Mouse (Mus musculus) mature B cell (primary cell): ENCODE data around the gene Zdhhc16.

Source experiments
- in situ Hi-C: fragments of 300-500 bp; cut with MboI; formaldehyde crosslinking; loops from 2 replicates; pipeline ENCODE4 v1.14.3; 2019

Gene Zdhhc16

DNA sequence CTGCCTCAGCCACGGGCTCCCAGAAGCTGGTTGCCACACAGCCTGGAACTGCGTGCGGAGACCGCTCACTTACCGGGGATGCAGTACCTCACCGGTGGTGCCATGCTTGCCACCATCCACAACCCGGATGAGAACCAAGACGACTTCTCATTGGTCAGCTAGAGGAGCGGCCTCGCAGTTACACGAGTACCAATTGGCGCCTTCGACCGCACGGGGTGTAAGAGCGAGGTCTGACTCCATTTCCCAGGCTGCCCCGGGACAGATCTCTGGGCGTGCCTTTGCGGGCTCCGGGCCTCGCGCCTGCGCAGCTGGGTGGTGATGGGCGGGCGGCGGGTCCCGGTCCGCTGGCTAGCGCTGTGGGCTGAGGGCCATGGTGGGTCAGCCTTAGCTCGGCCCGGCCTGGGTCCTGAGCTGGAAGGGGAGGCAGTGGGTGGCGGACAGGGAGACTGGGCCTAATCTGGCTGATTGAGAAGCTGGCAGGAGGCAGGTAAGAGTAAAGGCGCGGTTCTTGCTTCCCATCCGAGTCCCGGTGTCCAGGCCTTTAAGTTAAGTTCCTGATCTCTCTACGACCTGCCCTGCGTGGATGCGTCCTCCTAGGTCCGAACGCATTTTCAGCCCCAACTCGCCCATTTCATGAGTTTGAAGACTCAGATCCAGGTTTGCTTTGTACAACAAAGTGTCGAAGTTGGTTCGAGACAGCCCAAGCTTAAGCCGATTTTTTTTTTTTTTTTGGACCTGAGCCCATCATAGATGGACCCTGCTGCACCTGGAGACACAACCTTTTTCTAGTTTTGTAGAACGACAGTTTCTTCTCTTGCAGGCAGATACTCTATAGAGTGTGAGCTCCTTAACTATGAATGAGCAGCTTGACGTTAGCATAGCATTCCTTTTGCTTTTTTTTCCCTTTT is at the start of gene Zdhhc16, which contains the start of gene Exosc1:
Gene Zdhhc16, plus strand, starts transcription at position 302 of the 908 bp plus-strand sequence.
Gene Exosc1, minus strand, starts transcription at position 245 of the 908 bp plus-strand sequence.
- in situ Hi-C loops, result no loop called here

DNA sequence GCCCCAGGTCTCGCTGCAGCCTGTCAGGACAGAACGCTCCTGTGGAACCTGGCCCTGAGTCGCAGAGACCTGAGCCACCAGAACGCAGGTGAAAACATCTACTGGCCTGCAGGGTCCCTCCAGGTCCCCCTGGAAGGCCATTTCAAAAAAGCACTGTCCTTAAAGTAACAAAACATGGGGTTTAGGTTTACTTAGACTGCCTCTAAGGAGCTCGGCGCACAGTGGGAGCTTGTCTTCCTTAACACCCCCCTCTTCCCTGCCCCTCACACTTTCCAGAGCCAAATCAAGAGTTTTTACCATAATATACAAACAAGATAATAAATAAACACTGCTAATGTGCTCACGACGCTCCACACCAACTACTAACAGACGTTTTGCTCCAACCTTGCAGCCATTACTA is 49.4 kb upstream of the Zdhhc16 start:
- in situ Hi-C loops, result no loop called here

GRCm38 (mm10) chr19:41888191-41888590 is 45.1 kb upstream of the Zdhhc16 start:
- in situ Hi-C loops, result no loop called here

DNA sequence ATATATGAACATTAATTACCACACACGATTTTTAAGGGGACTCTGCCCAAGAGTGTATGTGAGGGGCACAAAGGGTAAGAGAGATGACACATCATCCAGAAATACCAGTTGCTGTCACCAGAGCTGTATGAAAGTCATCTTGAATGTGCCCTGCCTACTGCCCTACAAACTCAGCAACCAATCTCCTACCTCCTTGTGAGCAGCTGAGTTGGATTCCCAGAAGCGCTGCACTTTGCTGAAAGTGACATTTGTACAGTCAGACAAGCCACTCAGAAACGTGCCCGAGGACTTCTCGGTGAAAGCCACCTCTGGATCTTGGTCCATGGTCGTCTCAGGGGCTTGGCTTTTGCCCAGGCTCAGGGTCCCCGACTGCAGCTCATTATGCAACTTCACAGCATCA is 38.3 kb upstream of the Zdhhc16 start:
- in situ Hi-C loops, result no loop called here

DNA sequence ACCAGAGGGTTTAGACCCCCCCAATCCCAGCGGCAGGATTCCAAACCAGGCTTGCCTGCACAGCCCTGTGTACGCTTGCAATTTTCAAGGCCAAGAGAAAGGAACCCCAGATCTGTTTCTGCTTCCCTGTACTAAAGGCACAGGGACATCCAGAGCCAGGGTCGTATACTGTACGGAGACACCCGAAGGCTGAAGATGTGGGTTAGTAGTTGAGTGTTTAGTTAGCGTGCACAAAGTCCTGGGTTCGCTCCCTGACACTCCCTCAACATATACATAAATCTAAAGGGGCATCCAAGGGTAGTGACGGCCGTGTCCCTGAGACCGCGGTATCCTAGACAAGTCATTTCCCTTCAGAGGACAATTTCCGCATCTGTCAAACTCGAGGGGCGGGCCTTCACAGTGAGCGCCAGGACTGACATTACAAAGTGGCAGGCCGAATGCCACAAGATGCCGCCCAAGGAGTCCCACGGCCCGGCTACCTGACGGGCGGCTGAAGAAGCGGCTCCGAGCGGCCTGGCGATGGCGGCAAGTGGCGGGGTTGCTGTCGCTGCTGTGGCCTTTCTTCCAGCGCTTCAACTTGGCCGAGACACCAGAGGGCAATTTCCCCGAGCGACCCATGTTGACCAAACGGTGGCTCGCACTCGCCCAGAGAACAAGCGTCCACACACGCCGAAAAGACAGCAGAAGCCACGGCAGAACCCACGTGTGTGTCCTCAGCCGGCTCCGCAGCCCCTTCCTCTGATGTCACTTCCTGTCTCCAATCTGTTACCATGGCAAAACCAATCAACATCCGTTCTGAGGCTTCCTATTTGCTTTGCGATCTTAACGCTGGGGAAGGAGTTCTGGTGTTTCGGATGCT is 37.6 kb upstream of the Zdhhc16 start, which contains the start of gene Rrp12:
Gene Rrp12, minus strand, starts transcription at position 714 of the 859 bp plus-strand sequence.
- in situ Hi-C loops, result no loop called here

GRCm38 (mm10) chr19:41896319-41896711 is 37.0 kb upstream of the Zdhhc16 start:
- in situ Hi-C loops, result no loop called here

DNA sequence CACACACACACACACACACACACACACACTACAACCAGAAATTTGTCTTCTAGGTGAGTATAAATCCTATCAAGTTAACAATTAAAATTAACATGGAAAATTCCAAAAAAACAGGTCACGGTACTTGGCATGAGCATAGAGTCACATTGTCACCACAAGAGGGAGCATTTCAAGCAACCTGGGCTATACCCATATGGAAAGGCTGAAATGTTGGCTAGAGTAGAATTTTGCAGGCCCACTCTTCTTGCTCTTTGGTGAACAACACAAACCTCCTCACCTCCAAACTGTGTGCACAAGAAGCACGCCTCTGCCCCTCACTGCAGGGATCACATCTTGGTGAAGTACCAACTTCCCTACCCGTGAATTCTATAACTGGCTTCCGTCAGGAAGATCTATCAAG is 34.4 kb upstream of the Zdhhc16 start:
- in situ Hi-C loops, result no loop called here

- in situ Hi-C loops, result no loop called here
Measured at GRCm38 (mm10) chr19:41900495-41901090, 32.7 kb upstream of the Zdhhc16 start.

DNA sequence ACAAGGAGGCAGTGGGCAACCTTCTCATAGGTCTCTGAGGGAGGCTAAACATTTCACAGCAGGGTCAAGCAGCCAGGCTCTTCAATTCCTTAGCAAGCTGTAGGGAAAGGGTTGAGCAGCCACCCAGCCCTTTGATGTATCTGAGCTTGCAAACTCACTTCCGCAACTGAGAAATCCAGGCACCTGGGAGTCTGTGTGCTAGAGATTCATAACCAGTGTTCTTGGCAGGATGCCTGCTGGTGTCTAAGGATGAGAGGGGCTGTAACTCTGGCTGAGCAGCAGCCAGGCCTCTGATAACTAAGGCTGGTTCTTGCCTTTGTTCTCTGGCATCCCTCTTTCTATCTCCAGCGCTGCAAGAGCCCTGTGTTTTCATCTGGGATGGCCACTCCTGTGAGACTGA is 31.6 kb upstream of the Zdhhc16 start:
- in situ Hi-C loops, result no loop called here

DNA sequence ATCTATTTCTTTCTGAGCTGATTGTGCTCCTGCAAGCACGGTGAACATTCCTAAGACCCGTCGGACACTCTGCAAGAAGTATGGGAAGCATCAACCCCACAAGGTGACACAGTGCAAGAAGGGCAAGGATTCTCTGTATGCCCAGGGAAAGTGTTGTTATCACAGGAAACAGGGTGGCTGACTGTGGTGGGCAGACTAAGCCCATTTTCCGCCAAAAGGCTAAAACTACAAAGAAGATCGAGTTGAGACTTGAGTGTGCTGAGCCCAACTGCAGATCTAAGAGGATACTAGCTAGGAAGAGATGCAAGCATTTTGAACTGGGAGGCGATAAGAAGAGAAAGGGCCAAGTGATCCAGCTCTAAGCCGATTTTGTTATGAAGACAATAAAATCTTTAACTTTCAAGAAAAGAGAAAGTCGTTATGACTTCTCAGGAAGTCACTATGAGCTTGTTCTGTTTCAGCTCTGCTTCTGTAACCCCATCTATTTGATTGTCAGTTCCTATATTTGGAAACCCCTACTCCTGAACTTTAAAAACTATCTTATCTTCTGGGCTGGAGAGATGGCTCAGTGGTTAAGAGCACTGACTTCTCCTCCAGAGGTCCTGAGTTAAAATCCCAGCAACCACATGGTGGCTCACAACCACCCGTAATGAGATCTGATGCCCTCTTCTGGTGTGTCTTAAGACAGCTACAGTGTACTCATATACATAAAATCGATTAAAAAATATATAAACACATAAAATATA is 30.3 kb upstream of the Zdhhc16 start:
- in situ Hi-C loops, result no loop called here

- in situ Hi-C loops, result no loop called here
Measured at GRCm38 (mm10) chr19:41905246-41905645, 28.0 kb upstream of the Zdhhc16 start.

DNA sequence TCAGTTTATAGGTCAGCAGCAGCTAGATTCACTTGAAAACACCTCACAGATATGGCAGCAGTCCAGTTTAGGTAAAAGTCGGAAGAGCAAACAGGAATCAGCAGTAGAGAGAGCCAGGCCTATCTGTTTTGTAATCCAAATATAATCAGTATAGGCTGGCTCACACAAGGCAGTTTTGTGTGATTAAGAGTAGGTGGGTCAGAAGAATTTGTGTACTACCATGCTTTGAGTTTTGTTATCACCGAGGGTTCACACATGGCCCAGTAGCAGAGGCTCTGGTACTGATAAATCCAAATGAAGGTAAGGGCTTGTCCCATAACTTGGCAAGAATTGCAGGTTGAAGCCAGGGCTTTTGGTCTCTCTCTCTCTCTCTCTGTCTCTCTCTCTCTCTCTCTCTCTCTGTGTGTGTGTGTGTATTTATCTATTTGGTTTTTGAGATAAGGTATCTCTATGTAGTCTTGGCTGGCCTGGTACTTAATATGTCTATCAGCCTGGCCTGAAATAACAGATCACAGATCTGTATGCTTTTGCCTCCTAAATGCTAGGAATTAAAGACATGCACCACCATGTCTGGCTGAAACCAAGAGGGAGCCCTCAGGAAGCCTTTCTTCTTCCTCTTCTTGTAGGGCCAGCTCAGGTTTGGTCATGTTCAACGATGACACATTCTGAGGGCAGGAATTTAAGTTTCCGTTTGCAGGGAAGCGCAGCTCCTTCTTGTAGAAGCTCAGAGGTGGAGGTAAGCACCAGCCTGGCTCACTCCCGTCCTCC is 26.8 kb upstream of the Zdhhc16 start:
- in situ Hi-C loops, result no loop called here

GRCm38 (mm10) chr19:41907079-41907760 is 26.1 kb upstream of the Zdhhc16 start:
- in situ Hi-C loops, result no loop called here

- in situ Hi-C loops, result no loop called here
Measured at GRCm38 (mm10) chr19:41908736-41909135, 24.5 kb upstream of the Zdhhc16 start.

- in situ Hi-C loops, result no loop called here
Measured at GRCm38 (mm10) chr19:41910396-41910795, 22.9 kb upstream of the Zdhhc16 start.

DNA sequence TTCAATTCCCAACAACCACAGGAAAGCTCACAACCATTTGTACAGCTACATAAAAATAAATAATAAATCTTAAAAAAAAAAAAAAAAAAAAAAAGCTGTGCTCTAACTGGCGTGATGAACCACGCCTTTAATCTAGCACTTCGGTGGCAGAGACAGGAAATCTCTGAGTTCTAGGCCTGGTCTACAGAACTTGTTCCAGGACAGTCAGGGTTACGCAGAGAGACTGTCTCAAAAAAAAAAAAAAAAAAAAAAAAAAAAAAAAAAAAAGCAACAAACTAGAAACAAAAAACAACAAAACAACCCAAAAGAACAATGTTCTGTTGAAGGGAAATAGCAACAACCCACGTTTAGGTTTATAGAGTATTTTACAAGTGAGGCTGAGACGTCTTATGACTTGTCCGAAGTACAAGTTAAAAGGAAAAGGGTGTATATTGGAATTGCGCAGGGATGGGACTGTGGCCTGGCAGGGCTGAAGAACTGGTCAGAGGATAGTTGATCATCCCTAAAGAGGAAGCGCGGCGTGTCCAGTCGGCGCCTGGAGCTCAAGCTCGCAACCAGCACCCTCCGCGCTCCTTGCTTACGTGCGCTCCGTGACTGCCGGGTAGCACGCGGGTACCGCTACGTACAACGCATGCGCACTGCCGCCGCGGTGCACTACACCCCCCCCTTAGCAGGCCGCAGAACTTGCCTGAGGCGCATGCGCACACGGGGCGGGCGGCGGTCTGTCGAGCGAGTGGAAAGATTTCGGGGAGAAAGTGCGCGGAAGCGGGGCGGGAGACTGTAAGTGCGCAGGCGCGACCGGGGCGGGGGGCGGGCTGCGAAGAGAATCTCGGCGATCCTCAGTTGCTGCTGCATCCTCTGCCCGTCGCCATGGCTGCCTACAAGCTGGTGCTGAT is 21.9 kb upstream of the Zdhhc16 start, which contains the start of gene Pgam1:
Gene Pgam1, plus strand, starts transcription at position 746 of the 896 bp plus-strand sequence.
- in situ Hi-C loops, result no loop called here

DNA sequence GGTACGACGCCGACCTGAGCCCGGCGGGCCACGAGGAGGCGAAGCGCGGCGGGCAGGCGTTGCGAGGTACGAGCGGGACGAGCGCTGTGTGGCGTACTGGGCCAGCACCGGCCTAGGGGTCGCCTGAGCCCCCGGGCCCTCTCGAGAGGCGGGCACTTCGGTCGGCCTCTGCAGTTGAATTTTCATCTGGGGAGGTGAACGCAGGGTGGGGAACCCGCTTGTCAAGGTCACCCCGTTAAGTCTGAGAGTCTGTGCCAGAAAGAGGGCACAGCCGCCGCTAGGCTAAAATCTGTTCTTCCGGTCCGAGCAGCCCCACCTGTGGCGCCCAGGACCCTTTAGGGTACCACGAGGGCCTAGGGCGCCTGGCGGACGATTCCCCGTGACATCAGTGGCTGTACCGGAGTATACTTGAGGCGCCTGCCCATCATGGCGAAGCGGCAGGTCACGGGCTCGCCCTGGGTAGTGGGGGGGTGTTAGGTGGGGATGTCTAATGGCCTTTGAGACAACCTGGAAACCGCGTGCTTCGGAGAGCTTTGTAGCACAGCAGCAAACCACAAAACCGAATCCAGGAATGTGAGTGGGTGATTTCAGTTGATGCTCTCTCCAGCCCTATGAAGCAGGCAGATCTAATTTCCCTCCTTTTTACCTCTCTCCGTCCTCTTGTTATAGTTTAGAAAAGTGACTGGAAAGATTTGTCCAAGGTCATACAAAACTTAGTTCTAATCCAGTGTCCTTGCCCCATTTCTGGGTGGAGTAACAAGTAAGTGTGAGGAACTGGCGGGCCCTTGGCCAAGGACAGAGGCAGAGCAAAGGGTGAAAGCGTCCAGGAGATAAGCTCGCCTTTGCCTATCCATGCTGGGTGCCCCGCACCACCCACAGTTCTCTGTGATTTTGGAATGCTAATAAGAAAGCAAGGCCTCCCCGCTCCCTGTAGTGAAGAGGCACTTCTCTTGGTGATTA is 20.9 kb upstream of the Zdhhc16 start:
- in situ Hi-C loops, result no loop called here
